Mouse (Mus musculus) megakaryocyte, embryonic 14.5 days (primary cell): Measurements from ENCODE around the gene 2310034G01Rik.

Source experiments
- FLI1 ChIP-seq: IDR thresholded peaks from 2 replicates; pipeline ENCODE4 v1.6.1; 2012; ENCODE audit warnings: low read length, inconsistent platforms, mixed read lengths
- GATA1 ChIP-seq: IDR thresholded peaks from 3 replicates; pipeline ENCODE4 v1.6.1; 2012; ENCODE audit warnings: mixed read lengths, low read length, inconsistent platforms, borderline replicate concordance

GRCm38 (mm10) chr19:46350168-46350932 is at the start of gene 2310034G01Rik:
- no peak for TF ChIP-seq GATA1
- TF ChIP-seq FLI1: no peak
